Mouse (Mus musculus) embryonic stem cell, embryonic (primary cell): ENCODE measurements around the gene Arfgap3.
"Not testable (repeated sequence)": the region's sequence is repeated elsewhere in the genome, so short reads cannot be mapped to it uniquely, and the experiment has no call there.

Experiments used
- CTCF ChIA-PET, 4 experiments: fragments of 300-600 bp in 2 of 4; fragments of 350-600 bp in 2 of 4; sonication (Branson Sonifier 250); formaldehyde crosslinking; loops; one replicate each; lab custom pipeline; 2022; ENCODE audit warnings: inconsistent platforms in 2 of 4; lab: Charles Lee
- POLR2A ChIA-PET, 4 experiments: fragments of 300-600 bp in 2 of 4; fragments of 350-600 bp in 2 of 4; sonication (Branson Sonifier 250); formaldehyde crosslinking; loops; one replicate each; lab custom pipeline; 2022; ENCODE audit warnings: antibody characterized with exemption in 4 of 4, inconsistent platforms in 1 of 4; lab: Charles Lee

The Arfgap3 gene

GRCm38 (mm10) chr15:83293144-83293543 is 56.9 kb downstream of the Arfgap3 start:
- ChIA-PET POLR2A (interaction anchor here in 2 of 4 experiments (0.8 to 2.9 kb wide), 9 partner anchors 8 to 144 kb away, joined by 3 to 14 read pairs (median 3); partner anchors contain the start of genes Poldip3 (in 2 of the 2) and A4galt (in 1 of the 2)), CTCF (interaction anchor here in 1 of 4 experiments (0.6 kb wide), 1 partner anchor 12 kb away, joined by 6 read pairs; no protein-coding TSS in a partner anchor)

- CTCF ChIA-PET: interaction anchor here in 1 of 4 experiments (0.6 kb wide), 1 partner anchor 13 kb away, joined by 6 read pairs; no protein-coding TSS in a partner anchor
- POLR2A ChIA-PET: interaction anchor here in 3 of 4 experiments (0.7 to 1.9 kb wide), 9 partner anchors 12 to 1440 kb away, joined by 3 to 6 read pairs (median 3); partner anchors contain the start of gene Poldip3 (in 2 of the 3)
Measured at GRCm38 (mm10) chr15:83292261-83293056, 57.6 kb downstream of the Arfgap3 start.

GRCm38 (mm10) chr15:83290899-83291298 is 59.1 kb downstream of the Arfgap3 start:
- ChIA-PET POLR2A (interaction anchor here in 3 of 4 experiments (0.6 to 1.4 kb wide), 8 partner anchors 8 to 952 kb away, joined by 3 to 6 read pairs (median 3); partner anchors contain the start of genes Naga (in 1 of the 3), Pheta2 (in 1 of the 3), Poldip3 (in 1 of the 3) and Smdt1 (in 1 of the 3)), CTCF (no interaction called here)

DNA sequence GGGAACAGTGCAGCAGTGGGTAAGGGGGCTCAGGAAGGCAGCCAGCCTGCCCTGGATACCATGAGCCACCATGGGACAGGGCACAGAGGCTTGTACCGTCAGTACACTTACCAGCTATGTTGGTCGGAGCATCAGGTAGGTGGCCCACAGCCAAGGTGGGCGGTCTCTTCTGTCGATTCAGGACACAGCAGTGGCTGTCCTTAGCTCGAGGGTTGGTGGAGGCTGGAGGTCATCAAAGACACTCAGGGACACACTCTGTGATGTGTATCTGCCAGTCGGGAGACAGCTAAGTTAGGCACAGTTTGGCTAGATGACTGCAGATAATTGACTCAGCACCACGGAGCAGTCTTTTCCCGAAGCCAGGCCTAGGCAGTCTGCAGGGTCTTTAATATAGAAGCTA is 65.2 kb downstream of the Arfgap3 start:
- CTCF ChIA-PET: interaction anchor here in 3 of 4 experiments (1.0 to 1.4 kb wide), 3 partner anchors 12 to 90 kb away, joined by 3 read pairs; no protein-coding TSS in a partner anchor
- POLR2A ChIA-PET: interaction anchor here in 3 of 4 experiments (0.8 to 3.3 kb wide), 20 partner anchors 9 to 136 kb away, joined by 3 to 14 read pairs (median 4); partner anchors contain the start of genes Poldip3 (in 3 of the 3) and A4galt (in 2 of the 3)

DNA sequence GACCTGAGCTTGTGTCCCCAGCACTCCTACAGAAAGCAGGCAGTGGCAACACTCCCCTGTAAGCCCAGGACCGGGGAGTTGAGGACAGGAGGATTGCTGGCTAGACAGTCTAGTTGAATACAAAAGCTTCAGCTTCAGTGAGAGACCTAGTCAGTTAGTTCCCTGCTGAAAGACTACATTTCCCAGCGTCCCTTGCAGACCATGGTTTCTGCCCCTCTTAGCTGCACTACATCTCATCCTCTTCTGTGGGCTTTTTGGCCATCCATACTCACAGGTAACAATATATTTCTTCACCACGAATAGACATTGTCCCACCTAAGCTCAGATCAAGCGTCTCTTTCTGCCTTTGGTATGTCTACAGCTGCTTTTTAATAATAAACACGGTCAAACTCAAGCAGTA is 67.7 kb downstream of the Arfgap3 start:
- ChIA-PET POLR2A (interaction anchor here in 3 of 4 experiments (0.6 to 4.6 kb wide), 20 partner anchors 8 to 133 kb away, joined by 3 to 40 read pairs (median 4); partner anchors contain the start of genes A4galt (in 3 of the 3) and Poldip3 (in 3 of the 3)), CTCF (no interaction called here)

DNA sequence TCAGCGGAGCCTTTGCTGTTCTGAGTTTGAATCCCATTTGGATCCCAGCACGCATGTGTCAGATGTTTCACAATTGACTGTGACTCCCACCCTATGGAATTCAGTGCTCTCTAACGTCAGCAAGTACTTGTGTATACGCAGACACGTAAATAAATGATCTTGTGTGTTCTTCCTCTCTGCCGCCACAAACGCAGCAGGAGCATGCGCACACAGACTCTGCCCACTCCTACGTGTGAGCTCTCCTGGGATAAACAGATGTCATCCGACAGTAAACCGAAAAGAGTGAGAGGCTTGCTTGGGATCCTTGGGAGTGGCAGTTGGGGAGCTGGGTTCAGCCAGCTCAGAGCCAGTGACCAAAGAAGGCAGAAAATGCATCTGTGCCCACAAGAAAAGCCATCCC is 68.7 kb downstream of the Arfgap3 start:
- POLR2A ChIA-PET: interaction anchor here in 3 of 4 experiments (0.7 to 4.6 kb wide), 35 partner anchors 7 to 1740 kb away, joined by 3 to 40 read pairs (median 5); partner anchors contain the start of genes Poldip3 (in 3 of the 3), A4galt (in 2 of the 3) and Pacsin2 (in 1 of the 3)
- CTCF ChIA-PET: interaction anchor here in 2 of 4 experiments (0.6 to 1.4 kb wide), 5 partner anchors 23 to 342 kb away, joined by 3 to 10 read pairs (median 4); no protein-coding TSS in a partner anchor

DNA sequence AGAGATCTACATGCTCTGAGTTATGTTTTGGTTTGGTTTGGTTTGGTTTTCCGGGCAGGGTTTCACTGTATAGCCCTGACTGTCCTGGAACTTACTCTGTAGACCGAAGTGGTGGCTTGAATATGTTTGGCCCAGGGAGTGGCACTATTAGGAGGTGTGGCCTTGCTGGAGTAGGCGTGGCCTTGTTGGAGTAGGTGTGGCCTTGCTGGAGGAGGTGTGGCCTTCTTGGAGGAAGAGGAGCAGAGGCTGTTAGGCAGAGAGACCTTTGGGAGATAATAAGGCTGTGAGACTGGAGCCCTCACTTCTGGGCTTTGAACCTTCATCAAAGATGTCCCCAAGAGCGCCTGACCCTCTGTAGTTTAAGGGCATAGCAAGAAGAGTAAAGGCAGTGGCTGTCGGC is 71.5 kb downstream of the Arfgap3 start:
- CTCF ChIA-PET: no interaction called here
- POLR2A ChIA-PET: interaction anchor here in 2 of 4 experiments (1.2 to 4.6 kb wide), 4 partner anchors 27 to 129 kb away, joined by 4 to 40 read pairs (median 19); partner anchors contain the start of genes A4galt (in 1 of the 2) and Poldip3 (in 1 of the 2)

GRCm38 (mm10) chr15:83277451-83277850 is 72.6 kb downstream of the Arfgap3 start:
- ChIA-PET CTCF (no interaction called here), POLR2A (interaction anchor here in 2 of 4 experiments (0.6 to 1.0 kb wide), 2 partner anchors 41 to 89 kb away, joined by 3 read pairs; no protein-coding TSS in a partner anchor)

DNA sequence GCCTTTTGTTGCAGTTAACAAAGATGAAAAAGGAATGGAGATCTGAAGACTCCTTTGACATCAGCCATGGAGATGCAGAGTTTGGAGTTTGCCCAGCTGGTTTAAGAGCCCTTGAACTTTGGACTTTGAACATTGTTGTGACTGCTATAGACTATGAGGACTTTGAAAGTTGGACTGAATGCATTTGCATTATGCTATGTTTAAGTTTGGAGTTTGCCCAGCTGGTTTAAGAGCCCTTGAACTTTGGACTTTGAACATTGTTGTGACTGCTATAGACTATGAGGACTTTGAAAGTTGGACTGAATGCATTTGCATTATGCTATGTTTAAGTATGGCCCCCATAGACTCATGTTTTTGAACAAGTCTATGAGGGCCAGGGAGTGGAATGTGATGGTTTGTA is 75.8 kb downstream of the Arfgap3 start:
- CTCF ChIA-PET: not testable (repeated sequence)
- POLR2A ChIA-PET: interaction anchor here in 2 of 4 experiments (1.4 to 1.7 kb wide), 2 partner anchors 20 to 23 kb away, joined by 3 to 5 read pairs; partner anchors contain the start of gene A4galt (in 1 of the 2)

DNA sequence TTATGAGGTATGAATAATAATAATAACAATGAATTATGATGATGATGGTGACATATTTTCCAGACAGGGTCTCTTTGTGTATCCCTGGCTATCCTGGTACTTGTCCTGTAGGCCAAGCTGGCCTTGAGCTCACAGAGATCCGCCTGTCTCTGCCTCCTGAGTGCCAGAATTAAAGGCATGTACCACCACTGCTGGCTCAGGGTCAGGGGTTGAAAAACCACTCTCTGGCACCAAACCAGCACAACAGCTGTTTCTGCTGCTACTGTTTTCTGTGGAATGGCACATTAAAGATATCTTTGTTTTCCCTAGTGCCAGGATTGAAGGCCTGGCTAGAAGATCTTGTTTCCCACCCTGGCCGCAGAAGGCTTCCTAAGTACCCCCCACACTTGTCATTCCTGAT is 77.0 kb downstream of the Arfgap3 start:
- CTCF ChIA-PET: interaction anchor here in 1 of 4 experiments (1.1 kb wide), 1 partner anchor 12 kb away, joined by 3 read pairs; no protein-coding TSS in a partner anchor
- POLR2A ChIA-PET: interaction anchor here in 3 of 4 experiments (0.6 to 1.9 kb wide), 12 partner anchors 8 to 221 kb away, joined by 3 to 8 read pairs (median 4); partner anchors contain the start of genes A4galt (in 3 of the 3), Pacsin2 (in 1 of the 3) and Poldip3 (in 1 of the 3)

DNA sequence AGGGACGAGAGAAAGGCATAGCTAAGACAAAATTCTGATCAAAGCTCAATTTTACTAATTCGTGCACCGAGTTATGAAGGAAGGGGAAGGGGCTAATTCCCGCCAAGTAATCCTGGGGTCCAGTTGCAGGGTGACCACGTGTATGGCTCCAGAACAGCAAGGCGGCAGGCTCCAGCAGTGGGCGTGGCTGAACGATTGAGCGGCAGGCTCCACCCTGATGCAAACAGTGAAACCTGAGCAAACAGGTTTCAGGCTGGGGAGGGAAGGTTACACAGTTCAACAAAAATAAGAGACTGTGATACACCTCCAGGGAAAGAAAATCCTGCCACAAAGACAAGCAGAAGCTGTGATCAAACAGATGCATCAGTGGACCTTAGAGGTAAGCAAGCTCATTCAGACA is 78.8 kb downstream of the Arfgap3 start:
- POLR2A ChIA-PET: interaction anchor here in 3 of 4 experiments (0.6 to 1.6 kb wide), 9 partner anchors 10 to 122 kb away, joined by 3 to 6 read pairs (median 3); partner anchors contain the start of gene Poldip3 (in 1 of the 3)
- CTCF ChIA-PET: not testable (repeated sequence)

GRCm38 (mm10) chr15:83269985-83270384 is 80.1 kb downstream of the Arfgap3 start:
- CTCF ChIA-PET: not testable (repeated sequence)
- POLR2A ChIA-PET: interaction anchor here in 3 of 4 experiments (0.6 to 2.4 kb wide), 5 partner anchors 16 to 27 kb away, joined by 3 to 10 read pairs (median 4); partner anchors contain the start of gene A4galt (in 1 of the 3)

DNA sequence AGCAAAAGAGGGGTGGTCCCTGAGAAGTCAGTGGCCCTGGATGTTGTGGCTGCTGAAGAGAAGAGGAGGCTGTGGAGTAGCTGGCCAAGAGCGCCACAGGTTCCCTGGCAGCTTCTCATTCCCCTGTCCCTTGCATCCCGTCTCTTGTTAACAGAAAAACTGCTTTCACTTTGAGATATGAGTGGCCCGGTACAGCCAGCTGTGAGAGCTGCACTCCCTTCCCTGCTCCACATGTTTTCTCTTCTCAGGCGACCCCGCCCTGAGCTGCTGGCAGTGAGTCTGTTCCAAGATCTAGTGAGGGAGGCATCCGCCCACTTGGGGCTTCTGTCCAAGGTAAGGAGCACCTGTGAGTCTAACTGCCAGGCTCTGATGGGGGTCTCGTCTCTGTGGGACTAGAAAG is 81.6 kb downstream of the Arfgap3 start:
- POLR2A ChIA-PET: interaction anchor here in 2 of 4 experiments (1.2 to 3.9 kb wide), 5 partner anchors 13 to 119 kb away, joined by 3 to 19 read pairs (median 10); partner anchors contain the start of genes A4galt (in 1 of the 2) and Poldip3 (in 1 of the 2)
- CTCF ChIA-PET: interaction anchor here in 1 of 4 experiments (0.5 to 1.0 kb wide), 2 partner anchors 9 to 13 kb away, joined by 3 read pairs; no protein-coding TSS in a partner anchor

- CTCF ChIA-PET: interaction anchor here in 2 of 4 experiments (0.9 to 1.1 kb wide), 2 partner anchors 10 to 11 kb away, joined by 3 read pairs; no protein-coding TSS in a partner anchor
Measured at GRCm38 (mm10) chr15:83265269-83265668, 84.8 kb downstream of the Arfgap3 start.

GRCm38 (mm10) chr15:83263405-83263804 is 86.6 kb downstream of the Arfgap3 start:
- CTCF ChIA-PET: interaction anchor here in 1 of 4 experiments (0.6 kb wide), 1 partner anchor 105 kb away, joined by 3 read pairs; no protein-coding TSS in a partner anchor

More at GRCm38 (mm10) chr15:83265269-83265668, 84.8 kb downstream of the Arfgap3 start:
- POLR2A ChIA-PET: interaction anchor here in 3 of 4 experiments (0.5 to 5.0 kb wide), 19 partner anchors 8 to 1237 kb away, joined by 3 to 35 read pairs (median 5); partner anchors contain the start of genes A4galt (in 2 of the 3) and Poldip3 (in 1 of the 3)

GRCm38 (mm10) chr15:83257906-83258305 is 92.1 kb downstream of the Arfgap3 start:
- ChIA-PET POLR2A (interaction anchor here in 3 of 4 experiments (0.5 to 2.4 kb wide), 4 partner anchors 22 to 109 kb away, joined by 5 to 8 read pairs (median 6); partner anchors contain the start of gene Poldip3 (in 2 of the 3)), CTCF (no interaction called here)

More at GRCm38 (mm10) chr15:83263405-83263804, 86.6 kb downstream of the Arfgap3 start:
- POLR2A ChIA-PET: interaction anchor here in 3 of 4 experiments (0.6 to 5.0 kb wide), 6 partner anchors 9 to 114 kb away, joined by 3 to 35 read pairs (median 6); partner anchors contain the start of gene A4galt (in 1 of the 3)

DNA sequence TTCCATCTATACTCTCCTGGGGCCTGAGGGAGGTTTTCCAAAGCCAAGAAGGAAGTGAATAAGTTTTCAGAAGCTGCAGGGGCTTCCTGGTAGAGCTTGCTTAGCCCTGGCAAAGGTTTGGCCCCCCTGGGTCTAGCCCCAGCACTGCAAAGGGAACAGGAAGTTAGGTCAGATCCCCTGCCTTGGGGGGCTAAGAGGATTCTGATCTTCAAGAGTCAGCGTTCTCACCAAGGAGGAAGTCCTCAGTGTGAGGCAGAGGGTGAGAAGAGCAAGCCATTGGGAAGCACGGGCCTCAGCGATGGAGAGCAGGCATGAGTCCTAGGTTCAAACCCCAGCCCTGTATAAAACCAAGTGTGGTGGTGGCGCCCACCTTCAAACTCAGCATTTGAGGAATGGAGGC is 93.6 kb downstream of the Arfgap3 start:
- POLR2A ChIA-PET: interaction anchor here in 2 of 4 experiments (0.8 to 12.8 kb wide), 9 partner anchors 8 to 107 kb away, joined by 3 to 230 read pairs (median 8); partner anchors contain the start of gene Poldip3 (in 2 of the 2)
- CTCF ChIA-PET: no interaction called here
